Mouse (Mus musculus) myocyte (in vitro differentiated cells): ENCODE results near the gene Emcn. TPM values are rescaled to one million over a fixed set of nuclear protein-coding genes. Genes with fewer than 3 reads are reported as not detected.

Source experiments
- H3K27me3 ChIP-seq: one replicate; pipeline ENCODE4 v1.6.1; 2011; ENCODE audit not compliant: control insufficient read depth, insufficient read depth, insufficient read length
- H3K36me3 ChIP-seq: one replicate; pipeline ENCODE4 v1.6.1; 2011; ENCODE audit not compliant: control insufficient read depth, insufficient read depth
- H3K4me2 ChIP-seq: one replicate; pipeline ENCODE4 v1.6.1; 2011; ENCODE audit warnings: low read depth, control low read depth
- H3K4me3 ChIP-seq: one replicate; pipeline ENCODE4 v1.5.1; 2011; ENCODE audit warnings: mild to moderate bottlenecking, control low read depth, moderate library complexity
- H3K79me2 ChIP-seq: one replicate; pipeline ENCODE4 v1.6.1; 2011; ENCODE audit not compliant: control insufficient read depth, insufficient read depth
- H3ac ChIP-seq: one replicate; pipeline ENCODE4 v1.6.1; 2011; ENCODE audit not compliant: control insufficient read depth, insufficient read length
- CEBPB ChIP-seq: IDR thresholded peaks from 2 replicates; pipeline ENCODE4 v1.6.1; 2011; ENCODE audit warnings: mild to moderate bottlenecking, moderate library complexity; ENCODE audit not compliant: poor library complexity, insufficient read depth, severe bottlenecking
- E2F4 ChIP-seq: IDR thresholded peaks from one replicate; pipeline ENCODE4 v1.6.1; 2011; ENCODE audit warnings: mild to moderate bottlenecking, control low read depth, moderate library complexity; ENCODE audit not compliant: insufficient read depth
- MAX ChIP-seq: IDR thresholded peaks from one replicate; pipeline ENCODE4 v1.6.1; 2011; ENCODE audit warnings: low read depth, mild to moderate bottlenecking, control low read depth
- MYOD1 ChIP-seq, 3 experiments: IDR thresholded peaks; one replicate each; pipeline ENCODE4 v1.6.1; 2011; ENCODE audit warnings: control low read depth in 2 of 3, low read depth in 2 of 3, mild to moderate bottlenecking in 2 of 3, moderate library complexity in 1 of 3; ENCODE audit not compliant: insufficient read length in 2 of 3, control insufficient read depth in 1 of 3
- MYOG ChIP-seq, 3 experiments: IDR thresholded peaks; one replicate each; pipeline ENCODE4 v1.6.1; 2011; ENCODE audit warnings: control low read depth in 2 of 3, low read depth in 2 of 3, mild to moderate bottlenecking in 2 of 3; ENCODE audit not compliant: insufficient read length in 2 of 3, control insufficient read depth in 1 of 3, insufficient read depth in 1 of 3
- POLR2A ChIP-seq: IDR thresholded peaks from one replicate; pipeline ENCODE4 v1.6.1; 2011; ENCODE audit warnings: low read depth, mild to moderate bottlenecking, control low read depth, moderate library complexity; ENCODE audit not compliant: insufficient read length
- POLR2AphosphoS2 ChIP-seq: IDR thresholded peaks from one replicate; pipeline ENCODE4 v1.6.1; 2011; ENCODE audit warnings: low read depth, control low read depth; ENCODE audit not compliant: insufficient read length
- REST ChIP-seq: IDR thresholded peaks from one replicate; pipeline ENCODE4 v1.6.1; 2011; ENCODE audit warnings: mild to moderate bottlenecking, control low read depth, moderate library complexity; ENCODE audit not compliant: insufficient read depth, insufficient read length
- SRF ChIP-seq: IDR thresholded peaks from one replicate; pipeline ENCODE4 v1.6.1; 2011; ENCODE audit warnings: low read depth; ENCODE audit not compliant: control insufficient read depth, insufficient read length
- TCF12 ChIP-seq: IDR thresholded peaks from one replicate; pipeline ENCODE4 v1.6.1; 2011; ENCODE audit warnings: mild to moderate bottlenecking, control low read depth; ENCODE audit not compliant: poor library complexity, insufficient read depth, severe bottlenecking
- TCF3 ChIP-seq: IDR thresholded peaks from one replicate; pipeline ENCODE4 v1.6.1; 2011; ENCODE audit warnings: low read depth, control low read depth; ENCODE audit not compliant: insufficient read length
- USF1 ChIP-seq: IDR thresholded peaks from one replicate; pipeline ENCODE4 v1.6.1; 2011; ENCODE audit warnings: low read depth, mild to moderate bottlenecking, control low read depth, moderate library complexity
- polyA plus RNA-seq: library from polyadenylated mRNA; unstranded; fragments of >200 nt; fragmentation: generic; extraction: Trizol; gene quantifications from one replicate; pipeline ENCODE4 v1.2.1, GENCODE M21; 2012; ENCODE audit warnings: missing spikeins

Emcn gene
- polyA plus RNA-seq, 1 experiment: not detected

DNA sequence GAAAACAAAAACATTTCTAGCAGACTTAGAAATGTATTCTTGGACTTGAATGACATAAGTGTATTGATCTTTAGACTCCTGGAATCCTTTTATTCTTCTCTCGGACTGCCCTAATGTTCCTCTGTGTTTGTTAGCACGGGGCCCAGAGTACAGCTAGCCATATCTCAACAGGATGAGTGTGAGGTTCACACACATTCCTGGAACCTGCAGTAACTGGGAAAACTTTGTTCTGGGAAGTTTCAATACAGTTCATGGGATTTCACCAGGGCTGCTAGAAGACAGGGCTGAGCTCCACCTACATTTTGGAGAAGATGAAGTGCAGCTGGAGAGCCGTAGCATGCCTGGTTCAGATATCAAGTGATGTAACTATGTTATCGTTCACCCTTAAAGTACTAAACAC is 38.1 kb upstream of the Emcn start:
- Histone ChIP-seq H3K79me2 (no peaks in the 10 kb centered on the region), H3ac (no peak overlapping the region), H3K4me3 (no peak overlapping the region), H3K4me2 (no peak overlapping the region), H3K36me3 (no peaks in the 10 kb centered on the region), H3K27me3 (no peaks in the 10 kb centered on the region)
- TF ChIP-seq REST: no peak
- no peak for TF ChIP-seq TCF12

- Histone ChIP-seq H3ac (no peak overlapping the region), H3K4me3 (no peak overlapping the region), H3K79me2 (no peaks in the 10 kb centered on the region), H3K36me3 (no peaks in the 10 kb centered on the region), H3K4me2 (no peak overlapping the region), H3K27me3 (no peaks in the 10 kb centered on the region)
- TF ChIP-seq TCF3 (no peak), POLR2A (no peak), E2F4 (no peak), CEBPB (no peak), MYOG (IDR thresholded peaks at IDR 0.05; ENCODE audit: control insufficient read depth in 1 of 3, insufficient read depth in 1 of 3, insufficient read length in 2 of 3, low read depth in 2 of 3) (no peak), REST (no peak), TCF12 (no peak), USF1 (no peak), MYOD1 (IDR thresholded peaks at IDR 0.05; ENCODE audit: control insufficient read depth in 1 of 3, insufficient read length in 2 of 3, low read depth in 2 of 3) (no peak), MAX (no peak), POLR2AphosphoS2 (no peak), SRF (no peak)
Measured at GRCm38 (mm10) chr3:137309959-137310358, 30.9 kb upstream of the Emcn start.

DNA sequence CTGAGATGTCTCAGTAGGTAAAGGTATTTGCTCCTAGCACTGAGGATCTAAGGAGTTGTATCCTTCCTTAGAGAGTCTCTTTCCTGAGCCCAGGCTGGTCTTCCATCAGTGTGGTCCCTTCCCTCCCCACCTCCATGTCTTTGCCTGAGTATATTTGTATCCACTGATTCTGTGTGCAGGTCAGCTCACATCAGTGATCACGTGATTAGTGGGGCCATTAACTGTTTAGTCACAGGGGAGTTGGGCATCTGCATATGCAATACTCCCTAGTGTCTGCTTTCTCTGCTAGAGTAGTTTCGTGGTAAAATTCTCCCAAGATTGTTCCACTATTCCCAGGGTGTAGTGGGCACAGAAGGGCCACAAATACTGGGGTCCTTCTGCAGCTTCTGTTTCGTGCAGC is 28.3 kb upstream of the Emcn start:
- TF ChIP-seq POLR2AphosphoS2: no peak
- no peak for TF ChIP-seq POLR2A
- TF ChIP-seq MYOG (IDR thresholded peaks at IDR 0.05; ENCODE audit: control insufficient read depth in 1 of 3, insufficient read depth in 1 of 3, insufficient read length in 2 of 3, low read depth in 2 of 3): no peak
- no peak for TF ChIP-seq E2F4
- no peak for TF ChIP-seq MYOD1 (IDR thresholded peaks at IDR 0.05; ENCODE audit: control insufficient read depth in 1 of 3, insufficient read length in 2 of 3, low read depth in 2 of 3)
- no peak for TF ChIP-seq MAX
- TF ChIP-seq TCF3: no peak
- no peak for TF ChIP-seq SRF
- TF ChIP-seq CEBPB: no peak
- no peak for TF ChIP-seq TCF12
- TF ChIP-seq USF1: no peak
- no peak for TF ChIP-seq REST

DNA sequence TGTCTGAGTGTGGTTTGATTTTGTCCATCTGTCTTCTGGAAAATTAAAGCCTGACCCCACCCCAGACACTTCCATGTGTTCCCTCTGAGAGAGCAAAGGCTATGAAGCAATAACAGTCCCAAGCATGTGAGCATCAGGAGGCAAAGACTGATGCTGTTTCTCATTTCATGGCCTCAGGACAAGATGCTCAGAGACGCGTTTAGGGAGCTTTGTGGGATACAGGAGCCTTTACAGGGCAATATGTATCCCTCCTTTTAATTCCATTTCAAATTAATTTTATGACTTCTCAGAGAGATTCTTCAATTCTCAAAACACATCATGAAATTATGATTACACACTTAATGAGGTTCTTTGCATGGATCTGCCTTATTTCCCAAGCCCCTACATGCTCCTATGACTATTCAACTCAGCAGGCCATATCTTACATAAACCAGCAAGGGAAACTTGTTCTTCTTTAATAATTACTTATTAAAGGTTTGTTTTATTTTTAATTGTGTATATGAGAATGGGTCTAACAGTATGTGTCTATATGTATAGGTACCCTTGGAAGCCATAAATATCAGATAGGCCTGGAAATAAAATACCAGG is 27.0 kb upstream of the Emcn start:
- H3K4me2 ChIP-seq: no peak overlapping the region
- no peaks in the 10 kb centered on the region for H3K79me2 ChIP-seq
- H3K36me3 ChIP-seq: no peaks in the 10 kb centered on the region
- H3K4me3 ChIP-seq: no peak overlapping the region
- H3K27me3 ChIP-seq: no peaks in the 10 kb centered on the region
- TF ChIP-seq POLR2AphosphoS2 (no peak), REST (no peak), MAX (no peak), TCF12 (no peak), E2F4 (no peak), CEBPB (no peak), TCF3 (no peak), MYOG (IDR thresholded peaks at IDR 0.05; ENCODE audit: control insufficient read depth in 1 of 3, insufficient read depth in 1 of 3, insufficient read length in 2 of 3, low read depth in 2 of 3) (no peak), POLR2A (no peak), USF1 (no peak), SRF (no peak), MYOD1 (IDR thresholded peaks at IDR 0.05; ENCODE audit: control insufficient read depth in 1 of 3, insufficient read length in 2 of 3, low read depth in 2 of 3) (no peak)
- no peak overlapping the region for H3ac ChIP-seq

More for the DNA sequence above, 28.3 kb upstream of the Emcn start:
- Histone ChIP-seq H3K4me2 (no peak overlapping the region), H3K4me3 (no peak overlapping the region), H3K27me3 (no peaks in the 10 kb centered on the region), H3ac (no peak overlapping the region), H3K36me3 (no peaks in the 10 kb centered on the region), H3K79me2 (no peaks in the 10 kb centered on the region)

DNA sequence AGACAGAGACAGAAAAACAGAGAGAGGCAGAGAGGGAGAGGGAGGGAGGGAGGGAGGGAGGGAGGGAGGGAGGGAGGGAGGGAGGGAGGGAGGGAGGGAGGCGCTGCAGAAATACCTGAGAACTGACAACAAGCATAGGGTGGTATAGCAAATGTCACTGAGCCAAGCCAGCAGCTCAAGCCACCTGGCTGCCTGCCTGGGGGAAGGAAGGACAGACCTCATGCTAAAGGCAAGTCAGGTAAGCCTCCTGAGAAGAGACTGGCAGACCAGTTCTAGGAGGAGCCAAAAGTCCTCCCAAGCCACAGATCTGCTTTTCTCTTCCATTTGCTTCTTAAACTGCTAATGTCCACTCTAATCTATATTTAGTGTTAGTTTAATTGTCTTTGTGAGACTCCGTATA is 22.5 kb upstream of the Emcn start:
- Histone ChIP-seq H3K4me3 (no peak overlapping the region), H3K4me2 (no peak overlapping the region), H3K36me3 (no peaks in the 10 kb centered on the region), H3K27me3 (no peaks in the 10 kb centered on the region), H3K79me2 (no peaks in the 10 kb centered on the region), H3ac (no peak overlapping the region)
- TF ChIP-seq USF1 (no peak), POLR2A (no peak), SRF (no peak), REST (no peak), MYOG (IDR thresholded peaks at IDR 0.05; ENCODE audit: control insufficient read depth in 1 of 3, insufficient read depth in 1 of 3, insufficient read length in 2 of 3, low read depth in 2 of 3) (no peak), POLR2AphosphoS2 (no peak)
